In the genomic region with DNA sequence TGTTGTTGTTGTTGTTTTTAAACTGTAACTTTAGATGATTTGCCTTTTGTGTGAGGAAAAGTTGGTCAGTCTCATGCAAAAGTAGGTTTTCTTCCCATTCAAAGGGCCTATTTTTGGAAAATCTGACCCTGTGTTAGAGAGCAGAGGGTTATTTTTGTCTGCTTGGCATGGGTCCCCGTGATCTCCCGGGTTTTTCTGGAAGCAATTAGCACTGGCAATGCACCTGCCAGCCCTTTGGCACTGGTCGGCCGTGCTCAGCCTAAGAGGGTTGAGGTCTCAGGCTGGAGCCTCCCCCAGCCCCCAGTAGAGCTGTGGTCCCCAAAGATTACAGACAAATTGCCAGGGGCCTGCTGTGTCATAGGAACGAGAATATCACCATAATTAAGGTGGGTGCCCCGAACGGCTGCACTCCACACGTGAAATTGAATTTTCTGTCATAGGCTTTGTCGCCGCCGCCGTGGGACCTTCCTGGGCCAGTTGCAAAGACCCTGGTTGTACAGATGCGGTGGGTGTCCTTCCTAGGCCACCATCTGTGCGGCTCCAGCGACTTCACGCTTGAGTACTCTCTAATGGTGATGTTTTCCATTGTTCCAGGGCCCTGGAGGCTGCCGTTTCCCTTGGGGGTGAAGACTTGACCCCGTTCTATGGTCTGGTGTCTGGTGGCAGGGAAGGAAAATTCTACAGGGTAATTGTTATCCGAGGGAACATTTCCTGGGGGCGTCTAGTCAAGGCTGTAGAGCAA, we compare ENCODE assay signal across 10 mouse cellular contexts. TPM values are rescaled to one million over a fixed set of nuclear protein-coding genes. Genes with fewer than 3 reads are reported as not detected.
DNase-seq lines count a peak whose midpoint lies in the region; ATAC-seq lines count a peak whose summit lies in the region.
"Had no signal": no experiment of that assay in that cellular context is flagged by ENCODE, and none has a peak within 500 bp of the region (broad histone marks: within the 10 kb centered on the region; RNA-seq: fewer than 3 reads in every experiment).

No protein-coding gene starts in this region.

- H3K4me2 ChIP-seq in embryonic facial prominence, embryonic 11.5 days (ENCODE audit: low read depth, low read length): no peak overlapping the region
- H3K4me2 ChIP-seq: lung, embryonic 15.5 days had no signal

- DNase-seq in adrenal gland, postnatal 10 days: peak; percentile 47
- DNase-seq in adrenal gland, postnatal 14 days: no peak
- peak; percentile 28 for DNase-seq in NIH3T3 (ENCODE audit: low read depth)
- DNase-seq in embryonic facial prominence, embryonic 11.5 days (ENCODE audit: low spot score): peak; percentile 35
- peak; percentile 29 to 31 for DNase-seq in heart, postnatal 36 days
- DNase-seq in urinary bladder, postnatal 14 days (ENCODE audit: low spot score): no peak
- no peak for DNase-seq in thymus, postnatal 10 days (ENCODE audit: low spot score in 2 of 2)
- DNase-seq in testis, postnatal 14 days (ENCODE audit: low spot score): no peak

- no peaks in the 10 kb centered on the region; the same call in 1 of the 2 replicates for H3K4me1 ChIP-seq in embryonic facial prominence, embryonic 11.5 days (ENCODE audit: control insufficient read depth, insufficient read depth, low read length)

- H3K9me3 ChIP-seq in embryonic facial prominence, embryonic 11.5 days (replicated peaks; ENCODE audit: control insufficient read depth, low read length): no peaks in the 10 kb centered on the region
- H3K9me3 ChIP-seq: lung, embryonic 15.5 days had no signal

- 43% methylated on average over 20 of the region's 20 CpGs for WGBS in embryonic facial prominence, embryonic 11.5 days

- ATAC-seq in embryonic facial prominence, embryonic 11.5 days (replicated peaks; ENCODE audit: insufficient number of reproducible peaks, low FRiP score, low TSS enrichment, low read depth): no peak; the same call in 1 of the 2 replicates

- H3K27me3 ChIP-seq in embryonic facial prominence, embryonic 11.5 days (ENCODE audit: control insufficient read depth, insufficient read depth, low read length): no peaks in the 10 kb centered on the region
- H3K27me3 ChIP-seq: lung, embryonic 15.5 days had no signal

- H3K4me3 ChIP-seq in embryonic facial prominence, embryonic 11.5 days (ENCODE audit: low read depth, low read length): no peak overlapping the region
- H3K4me3 ChIP-seq: lung, embryonic 15.5 days had no signal

- intact Hi-C loops in heart, postnatal 36 days (cut with DNase I): no loop called here

- no peak overlapping the region for H3K9ac ChIP-seq in embryonic facial prominence, embryonic 11.5 days (replicated peaks; ENCODE audit: low read length)
- H3K9ac ChIP-seq: lung, embryonic 15.5 days had no signal

- no peak overlapping the region for H3K27ac ChIP-seq in embryonic facial prominence, embryonic 11.5 days (replicated peaks; ENCODE audit: low read depth, low read length)
- H3K27ac ChIP-seq: lung, embryonic 15.5 days had no signal

- H3K36me3 ChIP-seq in embryonic facial prominence, embryonic 11.5 days (replicated peaks; ENCODE audit: control insufficient read depth, insufficient read depth, low read depth, low read length): no peaks in the 10 kb centered on the region
- H3K36me3 ChIP-seq: lung, embryonic 15.5 days had no signal

RNA-seq across cellular contexts. Expression of gene Bcl7a, which starts 41.7 kb away (rescaled TPM):
- total RNA-seq in adrenal gland, postnatal 10 days (2021): 10 to 100 TPM; 14.1 to 20.6 TPM
- total RNA-seq in adrenal gland, postnatal 14 days (2021): 11.9 and 16.1 TPM in 2 replicates
- 39.0 and 39.5 TPM in 2 replicates for polyA plus RNA-seq in embryonic facial prominence, embryonic 11.5 days (2014; fragmentation: Nextera tagmentation; extraction: Ambion mirVana)
- 10 to 100 TPM in 1 of 2 experiments, 1 to 10 TPM in 1; 7.1 to 12.3 TPM for total RNA-seq in heart, postnatal 36 days (2021)

RNA-seq across cellular contexts. Expression of gene Wdr66, which starts 50.0 kb away (rescaled TPM):
- total RNA-seq in adrenal gland, postnatal 10 days (2021): under 1 TPM; 0.39 to 0.73 TPM
- 0.74 and 0.86 TPM in 2 replicates for total RNA-seq in adrenal gland, postnatal 14 days (2021)
- 6.8 and 9.5 TPM in 2 replicates for polyA plus RNA-seq in embryonic facial prominence, embryonic 11.5 days (2014; fragmentation: Nextera tagmentation; extraction: Ambion mirVana)
- 1 to 10 TPM in 1 of 2 experiments, under 1 TPM in 1; 0.97 to 1.4 TPM for total RNA-seq in heart, postnatal 36 days (2021)
- total RNA-seq: hematopoietic stem cell, adult 5-6 weeks had no signal

Comparison
In these comparisons a context has a peak if more than half of its experiments do, and no peak if none do; other contexts are left out.
1. DNase-seq: peak in adrenal gland, postnatal 10 days (single experiment), NIH3T3 (single experiment), embryonic facial prominence, embryonic 11.5 days (single experiment) and heart, postnatal 36 days (2 of 2); none in adrenal gland, postnatal 14 days (single experiment), urinary bladder, postnatal 14 days (single experiment), thymus, postnatal 10 days (0 of 2) and testis, postnatal 14 days (single experiment).